Comparison of ENCODE assay signal across 8 mouse cellular contexts in genomic region chr2:34671385-34672026, GRCm38 (mm10).
DNase-seq lines count a peak whose midpoint lies in the region; ATAC-seq and TF ChIP-seq lines count a peak whose summit lies in the region.

No protein-coding gene starts in this region.

- TF ChIP-seq CTCF in heart, postnatal 0 days (IDR thresholded peaks at IDR 0.05; ENCODE audit: low read depth), result peak; percentile 65
- TF ChIP-seq CTCF in lung, adult 2 months (IDR thresholded peaks at IDR 0.05; ENCODE audit: insufficient read depth, low read length), result peak; percentile 57

- no peaks in the 10 kb centered on the region for H3K27me3 ChIP-seq in heart, postnatal 0 days (ENCODE audit: control insufficient read depth, insufficient read depth, low read length)
- no peaks in the 10 kb centered on the region for H3K27me3 ChIP-seq in neural tube, embryonic 14.5 days (ENCODE audit: control insufficient read depth, insufficient read depth, low read length)

- H3K4me1 ChIP-seq in ES-E14 (ENCODE audit: control insufficient read depth in 2 of 2, insufficient read depth in 2 of 2, low read length in 2 of 2, poor library complexity in 1 of 2), result peaks cover 5 to 27% of the 10 kb centered on the region in 2 experiments; a peak in 3 of 4 replicates
- H3K4me1 ChIP-seq in heart, postnatal 0 days (ENCODE audit: control insufficient read depth, insufficient read depth), result peaks cover 18% of the 10 kb centered on the region
- no peaks in the 10 kb centered on the region for H3K4me1 ChIP-seq in lung, adult 2 months (ENCODE audit: control insufficient read depth, insufficient read depth, low read length)
- H3K4me1 ChIP-seq in neural tube, embryonic 14.5 days (ENCODE audit: control insufficient read depth, insufficient read depth, low read length), result peaks cover 13% of the 10 kb centered on the region; the same call in 1 of the 2 replicates

- TF ChIP-seq POLR2A in lung, adult 2 months (IDR thresholded peaks at IDR 0.05; ENCODE audit: borderline replicate concordance, extremely low read depth, low read depth, low read length), result no peak; the same call in 1 of the 2 replicates

- 24% methylated on average over 31 of the region's 31 CpGs for WGBS in heart, postnatal 0 days
- WGBS in lung, adult 2 months, result 17% methylated on average over 31 of the region's 31 CpGs
- 25% methylated on average over 31 of the region's 31 CpGs for WGBS in neural tube, embryonic 14.5 days

- in situ Hi-C loops in ES-E14 (cut with MboI; ENCODE audit: low sequenced_read_pairs in 2 of 2, unreplicated experiment in 2 of 2), result no loop called here

- no peak overlapping the region for H3K27ac ChIP-seq in ES-E14 (ENCODE audit: insufficient read depth, low read depth, low read length, poor library complexity, severe bottlenecking)
- H3K27ac ChIP-seq in heart, postnatal 0 days (ENCODE audit: low read depth), result peak overlapping the region; percentile 12; the same call in 1 of the 2 replicates
- H3K27ac ChIP-seq in neural tube, embryonic 14.5 days (ENCODE audit: low read depth, low read length), result peak overlapping the region; percentile 60; the same call in 1 of the 2 replicates

- DNase-seq in ES-E14 (ENCODE audit: low read depth, low spot score), result no peak
- DNase-seq in c-Kit-positive CD71-positive TER-119-negative erythroid progenitor cells, embryonic 14.5 days (ENCODE audit: low read depth), result peak; percentile 33
- peak; percentile 17 for DNase-seq in fibroblast of lung, adult 2 months (ENCODE audit: low read depth)
- peak; percentile 52 for DNase-seq in heart, postnatal 0 days (ENCODE audit: low spot score)
- DNase-seq in kidney, postnatal 25 days, result peak; percentile 45 to 49
- DNase-seq in lung, adult 2 months, result peak; percentile 31
- peak; percentile 75 for DNase-seq in thymus, postnatal 14 days

- peak overlapping the region; percentile 30 to 48; a peak in 3 of 4 replicates for H3K4me3 ChIP-seq in ES-E14 (ENCODE audit: insufficient read depth in 1 of 2, low read depth in 1 of 2, low read length in 2 of 2, poor library complexity in 1 of 2, severe bottlenecking in 1 of 2)
- H3K4me3 ChIP-seq in heart, postnatal 0 days (ENCODE audit: low read depth, low read length), result peak overlapping the region; percentile 54
- H3K4me3 ChIP-seq in lung, adult 2 months (replicated peaks; ENCODE audit: extremely low read depth, low read depth, low read length), result peak overlapping the region; percentile 74
- H3K4me3 ChIP-seq in neural tube, embryonic 14.5 days (ENCODE audit: low read depth, low read length), result peak overlapping the region; percentile 33

- peak overlapping the region; percentile 71; the same call in 1 of the 2 replicates for H3K9ac ChIP-seq in ES-E14 (ENCODE audit: insufficient read depth, low read depth, low read length, poor library complexity, severe bottlenecking)
- H3K9ac ChIP-seq in heart, postnatal 0 days (replicated peaks; ENCODE audit: low read depth, low read length), result peak overlapping the region; percentile 55
- peak overlapping the region; percentile 56 for H3K9ac ChIP-seq in neural tube, embryonic 14.5 days (replicated peaks; ENCODE audit: low read depth, low read length)

- ATAC-seq in heart, postnatal 0 days (ENCODE audit: insufficient read depth, low read depth), result peak; percentile 60
- ATAC-seq in neural tube, embryonic 14.5 days (ENCODE audit: low read depth), result peak; percentile 75

- peak overlapping the region; percentile 78 for H3K4me2 ChIP-seq in heart, postnatal 0 days (ENCODE audit: low read depth, low read length)
- peak overlapping the region; percentile 67 for H3K4me2 ChIP-seq in neural tube, embryonic 14.5 days (ENCODE audit: low read depth, low read length)

- H3K9me3 ChIP-seq in ES-E14 (ENCODE audit: control insufficient read depth, insufficient read depth, low read depth, low read length), result no peaks in the 10 kb centered on the region
- H3K9me3 ChIP-seq in heart, postnatal 0 days (replicated peaks; ENCODE audit: control insufficient read depth, low read length), result no peaks in the 10 kb centered on the region
- no peaks in the 10 kb centered on the region for H3K9me3 ChIP-seq in neural tube, embryonic 14.5 days (ENCODE audit: control insufficient read depth, low read length)

- no peak for TF ChIP-seq EP300 in heart, postnatal 0 days (IDR thresholded peaks at IDR 0.05; ENCODE audit: low read depth)

- H3K36me3 ChIP-seq in ES-E14 (ENCODE audit: control insufficient read depth, insufficient read depth, low read length, poor library complexity, severe bottlenecking), result no peaks in the 10 kb centered on the region; the same call in 1 of the 2 replicates
- H3K36me3 ChIP-seq in heart, postnatal 0 days (replicated peaks; ENCODE audit: control insufficient read depth, insufficient read depth, low read length), result peaks cover 18% of the 10 kb centered on the region
- no peaks in the 10 kb centered on the region; the same call in 1 of the 2 replicates for H3K36me3 ChIP-seq in neural tube, embryonic 14.5 days (ENCODE audit: control insufficient read depth, insufficient read depth, low read length)

TF ChIP-seq in ES-E14, 5 proteins besides CTCF, POLR2A, EP300 and RAD21:
- TF ChIP-seq HCFC1 (IDR thresholded peaks at IDR 0.05; ENCODE audit: borderline replicate concordance, insufficient read depth, low read length) (no peak), CHD2 (IDR thresholded peaks at IDR 0.05; ENCODE audit: low read depth, low read length) (no peak), ZNF384 (IDR thresholded peaks at IDR 0.05; ENCODE audit: low read depth, low read length) (no peak), ZC3H11A (IDR thresholded peaks at IDR 0.05; ENCODE audit: borderline replicate concordance, low read depth, low read length) (no peak)
